Mouse (Mus musculus) cerebellum, adult 9-11 months (tissue): ENCODE results near the gene Acpp.
A peak's percentile ranks its signal among the peaks of the same experiment; 100 is the strongest.

Experiments
- DNase-seq: peaks from one replicate; pipeline ENCODE4 v3.0.0; 2022

Gene Acpp

DNA sequence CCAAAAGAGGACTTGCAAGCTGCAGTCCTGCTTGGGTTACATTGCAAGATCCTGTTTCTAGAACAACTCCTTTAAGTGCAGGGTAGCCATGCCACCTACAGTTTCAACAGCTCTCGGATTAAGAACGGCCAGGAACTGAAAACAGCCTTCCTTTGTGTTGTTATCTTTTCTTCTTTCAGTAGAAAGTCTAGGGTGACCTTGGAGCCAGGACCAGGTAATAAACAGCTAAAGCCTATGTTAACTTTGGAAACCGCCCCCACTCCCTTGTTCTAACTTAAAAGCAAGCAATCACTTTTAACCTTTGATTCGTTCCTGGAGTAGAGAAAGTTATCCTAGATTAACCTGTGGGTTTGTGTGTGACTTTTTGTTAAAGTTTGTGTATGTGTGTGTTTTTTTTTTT lies 33.2 kb downstream of the Acpp start:
- DNase-seq, result no peak

- DNase-seq, result no peak
These were observed 37.0 kb downstream of the Acpp start for GRCm38 (mm10) chr9:104300569-104300968.

DNA sequence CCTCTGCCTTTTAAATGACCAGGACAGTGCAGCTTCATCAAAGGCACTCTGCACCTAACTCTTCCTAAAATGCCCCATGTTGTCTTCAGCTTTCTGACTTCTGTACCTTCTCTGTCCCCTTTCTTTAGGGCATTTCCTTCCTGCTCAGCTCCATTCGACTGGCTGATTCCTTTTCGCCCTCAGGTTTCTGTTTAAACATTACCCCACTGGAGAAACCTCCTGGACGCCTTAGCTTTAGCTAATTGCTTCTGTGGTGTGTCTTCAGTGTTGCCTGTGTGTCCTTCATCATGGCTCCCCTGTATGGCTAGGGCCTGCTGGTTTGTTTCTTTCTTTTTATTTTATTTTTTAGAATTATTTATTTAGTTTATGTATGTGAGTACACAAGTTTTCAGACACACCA lies 40.5 kb downstream of the Acpp start:
- DNase-seq, result no peak

GRCm38 (mm10) chr9:104284934-104285333 lies 52.6 kb downstream of the Acpp start:
- DNase-seq, result no peak

DNA sequence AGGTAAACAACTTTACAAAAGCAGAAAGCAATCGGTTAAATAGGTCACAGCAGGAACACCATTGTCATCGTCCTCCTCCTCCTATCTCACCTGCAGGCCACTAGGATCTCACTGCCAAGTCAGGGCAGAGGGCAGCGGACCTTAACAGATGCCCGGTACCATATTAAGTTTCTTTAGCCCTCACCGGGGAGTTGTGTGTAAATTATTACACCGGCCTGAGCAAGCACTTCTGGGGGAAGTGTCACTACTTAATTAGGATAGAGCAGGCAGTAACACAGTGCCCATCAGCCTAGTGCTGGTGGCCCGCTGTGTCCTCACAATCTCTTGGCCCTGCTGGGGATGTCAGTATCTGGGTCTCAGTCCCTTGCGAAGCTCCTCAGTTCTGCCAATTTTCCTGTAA lies 55.0 kb downstream of the Acpp start:
- no peak for DNase-seq

DNA sequence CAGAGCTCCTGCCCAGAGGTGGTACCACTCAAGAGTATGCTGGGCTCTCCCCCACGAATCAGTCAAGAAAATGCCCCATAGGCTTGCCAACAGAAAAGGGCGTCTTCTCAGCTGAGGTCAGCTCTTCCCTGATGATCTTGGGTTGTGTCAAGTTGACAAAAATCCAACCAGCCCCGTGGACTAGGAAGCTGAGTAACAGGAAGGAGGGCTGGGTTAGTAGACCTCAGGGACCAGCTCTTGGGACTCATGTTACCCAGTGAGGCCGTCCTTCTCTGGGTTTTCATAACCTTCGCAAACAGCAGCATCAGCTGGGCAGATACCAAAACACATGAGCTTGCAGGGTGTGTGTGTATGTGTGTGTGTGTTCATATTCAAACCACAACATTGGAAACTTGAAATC lies 55.8 kb downstream of the Acpp start:
- DNase-seq, result no peak

- DNase-seq, result no peak
These were observed 56.6 kb downstream of the Acpp start for GRCm38 (mm10) chr9:104280725-104281495.

- DNase-seq, result no peak
These were observed 59.9 kb downstream of the Acpp start for GRCm38 (mm10) chr9:104277528-104278162.

DNA sequence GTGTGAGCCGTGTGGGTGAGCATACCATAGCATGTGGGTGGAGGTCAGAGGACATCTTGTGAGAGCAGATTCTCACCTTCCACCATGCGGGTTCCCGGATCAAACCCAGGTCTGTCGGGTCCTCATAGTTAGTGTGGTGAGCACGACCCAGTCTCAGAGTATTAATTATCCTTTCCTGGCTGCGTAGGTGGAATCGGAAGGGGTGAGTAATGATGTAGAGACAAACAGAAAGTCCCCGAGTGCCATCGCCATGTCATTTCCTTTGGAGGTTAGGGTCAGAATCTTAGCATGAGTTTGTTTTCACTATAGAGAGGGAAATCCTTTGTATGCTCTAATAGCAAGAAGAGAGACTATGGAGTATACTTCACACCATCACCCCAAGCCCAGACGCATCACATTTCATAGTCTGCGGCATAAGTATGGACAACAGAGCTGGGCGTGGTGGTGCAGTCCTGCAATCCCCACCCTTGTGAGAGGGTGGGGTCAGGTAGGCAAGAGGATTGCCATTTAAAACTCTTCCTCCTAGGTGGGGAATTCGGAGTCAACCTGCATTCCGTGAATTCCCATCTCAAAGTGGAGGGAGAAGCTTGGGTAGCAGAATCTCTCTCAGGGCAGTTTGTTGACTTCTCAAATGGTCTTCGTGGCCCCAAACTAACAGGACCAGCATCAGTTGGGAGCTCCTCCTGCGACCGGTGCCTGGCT lies 62.3 kb downstream of the Acpp start:
- no peak for DNase-seq

DNA sequence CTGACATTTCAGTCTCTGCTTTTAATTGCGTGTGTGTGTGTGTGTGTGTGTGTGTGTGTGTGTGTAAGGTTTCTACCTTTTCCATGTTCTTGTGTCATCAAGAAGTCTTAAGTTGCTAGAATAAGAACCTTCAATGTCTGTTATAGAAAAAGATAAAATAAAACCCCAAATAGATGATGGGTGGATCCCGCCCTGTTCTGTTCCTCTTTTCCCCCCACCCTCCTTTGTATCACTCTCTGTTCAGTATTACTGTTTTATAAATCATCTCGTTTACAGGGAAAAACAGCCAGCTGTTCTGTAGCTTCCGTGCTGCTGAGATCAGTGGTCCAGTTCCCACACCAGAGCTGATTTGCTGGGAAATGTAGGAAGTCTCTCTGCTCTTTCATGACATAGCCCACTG lies 65.5 kb downstream of the Acpp start:
- DNase-seq, result no peak

- DNase-seq, result no peak
These were observed 65.9 kb downstream of the Acpp start for GRCm38 (mm10) chr9:104271642-104272041.

GRCm38 (mm10) chr9:104269944-104270343 lies 67.6 kb downstream of the Acpp start:
- DNase-seq, result no peak

- DNase-seq, result no peak
These were observed 68.1 kb downstream of the Acpp start for GRCm38 (mm10) chr9:104269349-104269871.

DNA sequence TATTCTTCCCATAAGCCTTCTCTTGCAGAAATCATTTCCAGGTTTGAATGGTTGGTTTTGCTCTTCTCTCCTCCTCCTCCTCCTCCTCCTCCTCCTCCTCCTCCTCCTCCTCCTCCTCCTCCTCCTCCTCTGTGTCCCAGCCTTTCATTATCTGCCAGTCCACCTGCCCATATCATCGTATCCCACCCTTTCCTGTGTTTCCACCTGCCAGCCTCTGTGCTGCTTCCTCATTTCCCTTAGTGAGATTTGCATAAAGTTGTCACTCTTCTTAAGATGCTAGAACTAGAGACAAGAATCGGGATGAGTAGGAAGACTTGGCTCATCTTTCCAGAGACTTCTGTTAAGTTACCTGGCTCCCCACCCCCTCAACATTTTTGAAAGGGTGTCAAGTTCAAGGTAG lies 73.0 kb downstream of the Acpp start:
- DNase-seq, result no peak

- DNase-seq, result peak; percentile 98
These were observed 74.7 kb downstream of the Acpp start, which contains the start of gene Dnajc13 for GRCm38 (mm10) chr9:104262823-104263352. Gene Dnajc13 (minus strand): TSS chr9:104262930.

DNA sequence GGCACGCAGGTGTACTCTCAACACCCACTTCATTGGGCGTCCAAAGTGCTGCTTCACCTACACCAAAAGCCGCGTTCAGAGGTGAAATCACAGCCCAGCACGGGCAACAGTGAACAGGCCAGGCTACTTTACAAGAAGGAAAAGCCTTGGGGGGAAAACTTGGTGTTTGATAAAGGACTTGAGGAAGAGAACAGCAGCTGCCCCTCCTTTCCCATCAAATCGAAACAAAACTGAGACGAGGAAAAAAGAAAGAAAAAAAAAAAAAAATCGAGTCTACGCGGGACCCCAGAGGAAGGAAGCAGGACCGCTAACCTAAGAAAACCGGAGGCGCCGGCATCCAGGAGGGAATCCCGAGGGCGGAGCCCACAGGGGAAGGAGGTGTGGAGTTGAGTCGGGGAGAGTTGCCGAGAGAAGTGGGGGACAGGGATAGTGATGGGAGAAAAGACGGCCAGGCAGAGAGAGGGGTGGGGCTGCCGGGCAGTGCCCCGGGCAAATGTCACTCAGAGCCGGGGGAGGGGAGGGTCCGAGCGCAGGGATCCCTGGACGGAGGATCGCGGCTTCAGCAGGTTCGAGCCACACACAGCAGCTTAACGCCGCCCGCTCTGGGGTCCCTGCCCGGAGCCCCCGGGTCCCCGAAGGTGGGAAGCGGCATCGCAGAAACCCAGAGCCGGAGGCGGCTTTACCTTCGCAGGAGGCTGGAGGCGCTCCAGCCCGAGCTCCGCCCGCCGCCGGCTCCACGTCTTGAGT lies 75.4 kb downstream of the Acpp start:
- peak; percentile 24 for DNase-seq

DNA sequence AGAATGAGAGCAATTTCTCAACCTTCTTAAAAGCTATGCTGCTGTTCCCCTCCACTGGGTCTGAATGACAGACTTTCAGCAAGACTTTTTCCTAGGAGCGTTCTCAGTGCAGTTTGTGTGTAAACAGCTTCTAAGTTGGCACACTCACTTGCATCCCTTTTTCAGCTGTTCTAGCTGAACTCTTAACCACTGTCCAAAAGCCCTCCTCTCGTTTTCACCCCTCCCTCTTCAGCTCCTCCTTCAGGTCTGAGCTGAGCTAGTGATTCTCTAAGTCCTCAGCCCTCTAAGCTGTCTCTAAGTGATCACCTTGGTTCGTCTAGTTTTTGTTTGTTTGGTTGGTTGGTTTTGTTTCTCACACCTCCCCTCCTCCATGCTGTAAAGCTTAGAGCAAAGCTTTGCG lies 77.2 kb downstream of the Acpp start:
- no peak for DNase-seq

GRCm38 (mm10) chr9:104256085-104256484 lies 81.5 kb downstream of the Acpp start:
- DNase-seq, result no peak

- DNase-seq, result no peak
These were observed 83.0 kb downstream of the Acpp start for GRCm38 (mm10) chr9:104254408-104255180.

DNA sequence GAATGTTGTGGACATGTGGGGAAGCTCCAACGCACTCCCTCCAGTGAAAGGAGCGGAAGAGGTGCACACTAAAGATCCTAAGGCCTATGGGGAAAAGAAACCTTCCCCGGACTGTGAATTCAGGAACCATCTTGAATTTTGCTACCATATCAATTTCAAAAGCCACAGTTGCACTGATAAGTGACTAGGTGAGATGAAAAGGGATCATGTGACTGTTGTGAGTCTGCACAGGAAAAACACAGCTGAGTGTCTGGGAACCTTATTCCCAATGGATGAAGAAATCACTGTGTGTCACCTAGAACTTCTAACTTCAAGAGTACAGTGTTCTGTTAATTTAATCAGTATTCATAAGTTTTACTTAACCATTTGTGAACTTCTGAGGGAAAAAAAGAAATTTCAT lies 84.9 kb downstream of the Acpp start:
- DNase-seq, result no peak

- no peak for DNase-seq
These were observed 85.9 kb downstream of the Acpp start for GRCm38 (mm10) chr9:104251687-104252086.

GRCm38 (mm10) chr9:104251111-104251510 lies 86.4 kb downstream of the Acpp start:
- DNase-seq, result no peak
